Mouse (Mus musculus): ENCODE measurements around the gene Gpc5. TPM values are rescaled to one million over a fixed set of nuclear protein-coding genes. Genes with fewer than 3 reads are reported as not detected.

Gene Gpc5
- polyA plus RNA-seq, 1 experiment from 2014 or later, result 1.5 TPM

DNA sequence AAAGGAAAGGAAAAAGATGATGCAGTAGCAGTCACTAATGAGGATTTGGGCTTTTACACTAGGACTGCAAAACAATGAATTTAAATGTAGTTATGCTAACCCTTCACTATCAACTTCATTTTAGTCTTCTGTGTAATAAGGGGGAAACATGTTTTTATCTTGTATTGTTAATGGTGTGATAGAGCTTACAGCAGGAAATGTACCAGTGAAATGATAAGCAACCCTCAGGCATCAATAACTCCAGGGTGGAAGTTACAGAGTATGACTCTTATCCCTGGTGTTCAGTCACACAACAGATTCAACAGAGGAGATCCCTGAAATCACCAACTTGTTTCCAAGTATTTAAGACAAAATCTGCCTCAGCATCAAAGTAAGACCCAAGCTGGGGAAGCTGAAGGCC lies 1120.0 kb downstream of the Gpc5 start:
- Histone ChIP-seq H3K27ac (replicated peaks) (no peak overlapping the region), H3K9me3 (no peaks in the 10 kb centered on the region), H3K9ac (replicated peaks) (no peak overlapping the region), H3K27me3 (no peaks in the 10 kb centered on the region), H3K4me3 (no peak overlapping the region), H3K4me2 (replicated peaks) (no peak overlapping the region), H3K36me3 (no peaks in the 10 kb centered on the region), H3K4me1 (no peaks in the 10 kb centered on the region)
- no peak for ATAC-seq (ENCODE audit: low FRiP score, low read depth)

GRCm38 (mm10) chr14:116258126-116258525 lies 1166.1 kb downstream of the Gpc5 start:
- ATAC-seq (ENCODE audit: low FRiP score, low read depth), result no peak
- 100% methylated on average over 1 of the region's 1 CpGs for whole genome bisulfite sequencing
- no peaks in the 10 kb centered on the region for H3K9me3 ChIP-seq
- H3K4me3 ChIP-seq, result no peak overlapping the region
- no peak overlapping the region for H3K27ac ChIP-seq (replicated peaks)
- H3K27me3 ChIP-seq, result no peaks in the 10 kb centered on the region
- no peak overlapping the region for H3K9ac ChIP-seq (replicated peaks)
- H3K4me1 ChIP-seq, result no peaks in the 10 kb centered on the region
- no peaks in the 10 kb centered on the region for H3K36me3 ChIP-seq
- H3K4me2 ChIP-seq (replicated peaks), result no peak overlapping the region

GRCm38 (mm10) chr14:116308541-116308940 lies 1216.5 kb downstream of the Gpc5 start:
- ATAC-seq (ENCODE audit: low FRiP score, low read depth), result no peak
- Histone ChIP-seq H3K9me3 (no peaks in the 10 kb centered on the region), H3K27me3 (no peaks in the 10 kb centered on the region), H3K4me3 (no peak overlapping the region), H3K36me3 (no peaks in the 10 kb centered on the region), H3K27ac (replicated peaks) (no peak overlapping the region), H3K9ac (replicated peaks) (no peak overlapping the region), H3K4me1 (no peaks in the 10 kb centered on the region), H3K4me2 (replicated peaks) (no peak overlapping the region)
- 91% methylated on average over 2 of the region's 2 CpGs for WGBS

DNA sequence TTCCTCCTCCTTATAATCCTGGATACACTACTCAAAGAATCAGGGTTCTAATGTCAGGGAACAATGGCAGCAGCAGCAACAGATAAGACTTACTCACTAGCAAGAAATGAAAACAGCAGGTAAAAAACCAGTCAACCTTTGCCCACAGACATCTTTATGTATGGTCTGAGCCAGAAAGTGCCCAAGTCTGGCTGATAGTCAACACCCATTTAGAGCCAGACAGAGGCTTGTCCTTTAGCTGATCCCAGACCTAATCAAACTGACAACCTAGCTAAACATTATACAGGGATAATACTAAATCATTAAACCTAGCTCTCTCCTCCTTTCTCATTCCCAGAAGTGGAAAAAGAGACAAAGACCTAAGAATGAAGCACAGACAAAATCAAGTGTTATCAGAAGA lies 1225.5 kb downstream of the Gpc5 start:
- Histone ChIP-seq H3K27me3 (no peaks in the 10 kb centered on the region), H3K27ac (replicated peaks) (no peak overlapping the region), H3K4me2 (replicated peaks) (no peak overlapping the region), H3K9me3 (no peaks in the 10 kb centered on the region), H3K4me1 (no peaks in the 10 kb centered on the region), H3K9ac (replicated peaks) (no peak overlapping the region), H3K36me3 (no peaks in the 10 kb centered on the region), H3K4me3 (no peak overlapping the region)
- no peak for ATAC-seq (ENCODE audit: low FRiP score, low read depth)

GRCm38 (mm10) chr14:116336182-116336581 lies 1244.2 kb downstream of the Gpc5 start:
- no peak overlapping the region for H3K4me3 ChIP-seq
- 84% methylated on average over 4 of the region's 4 CpGs for WGBS
- no peaks in the 10 kb centered on the region for H3K9me3 ChIP-seq
- H3K4me1 ChIP-seq, result no peaks in the 10 kb centered on the region
- H3K36me3 ChIP-seq, result no peaks in the 10 kb centered on the region
- H3K4me2 ChIP-seq (replicated peaks), result no peak overlapping the region
- H3K27me3 ChIP-seq, result no peaks in the 10 kb centered on the region
- H3K27ac ChIP-seq (replicated peaks), result no peak overlapping the region
- H3K9ac ChIP-seq (replicated peaks), result no peak overlapping the region
- no peak for ATAC-seq (ENCODE audit: low FRiP score, low read depth)

DNA sequence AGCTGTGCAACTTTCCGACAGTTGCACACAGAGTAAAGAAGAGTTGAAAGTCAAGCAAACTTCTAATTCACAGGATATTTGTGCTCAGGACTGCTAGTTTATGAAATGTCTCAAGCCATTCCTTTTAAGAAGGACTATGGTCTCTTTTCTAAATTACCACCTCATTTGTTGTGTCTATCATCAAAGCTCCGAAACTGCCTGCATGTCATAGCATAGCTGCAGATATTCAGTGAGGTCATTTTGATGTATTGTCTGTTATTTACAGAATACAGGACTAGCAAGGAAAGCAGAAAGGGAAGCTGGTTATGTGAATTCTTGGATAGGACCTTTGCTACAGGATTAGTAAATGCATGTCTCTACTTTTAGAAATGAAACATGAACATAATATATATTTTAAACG lies 1246.4 kb downstream of the Gpc5 start:
- Histone ChIP-seq H3K36me3 (no peaks in the 10 kb centered on the region), H3K27ac (replicated peaks) (no peak overlapping the region), H3K4me2 (replicated peaks) (no peak overlapping the region), H3K4me3 (no peak overlapping the region), H3K9me3 (no peaks in the 10 kb centered on the region), H3K9ac (replicated peaks) (no peak overlapping the region), H3K27me3 (no peaks in the 10 kb centered on the region), H3K4me1 (no peaks in the 10 kb centered on the region)
- WGBS, result 85% methylated on average over 3 of the region's 3 CpGs
- no peak for ATAC-seq (ENCODE audit: low FRiP score, low read depth)

- no peak overlapping the region for H3K4me2 ChIP-seq (replicated peaks)
- no peaks in the 10 kb centered on the region for H3K27me3 ChIP-seq
- H3K4me3 ChIP-seq, result no peak overlapping the region
- no peak for ATAC-seq (ENCODE audit: low FRiP score, low read depth)
- H3K36me3 ChIP-seq, result no peaks in the 10 kb centered on the region
- H3K4me1 ChIP-seq, result no peaks in the 10 kb centered on the region
- no peak overlapping the region for H3K27ac ChIP-seq (replicated peaks)
- H3K9me3 ChIP-seq, result no peaks in the 10 kb centered on the region
- WGBS, result 78% methylated on average over 3 of the region's 3 CpGs
- H3K9ac ChIP-seq (replicated peaks), result no peak overlapping the region
Observed at GRCm38 (mm10) chr14:116348560-116348959, 1256.5 kb downstream of the Gpc5 start.

- Histone ChIP-seq H3K27ac (replicated peaks) (no peak overlapping the region), H3K27me3 (no peaks in the 10 kb centered on the region), H3K4me3 (no peak overlapping the region), H3K9ac (replicated peaks) (no peak overlapping the region), H3K4me2 (replicated peaks) (no peak overlapping the region), H3K9me3 (no peaks in the 10 kb centered on the region), H3K36me3 (no peaks in the 10 kb centered on the region), H3K4me1 (no peaks in the 10 kb centered on the region)
- no peak for ATAC-seq (ENCODE audit: low FRiP score, low read depth)
- WGBS, result 82% methylated on average over 2 of the region's 2 CpGs
Observed at GRCm38 (mm10) chr14:116384602-116385001, 1292.6 kb downstream of the Gpc5 start.

DNA sequence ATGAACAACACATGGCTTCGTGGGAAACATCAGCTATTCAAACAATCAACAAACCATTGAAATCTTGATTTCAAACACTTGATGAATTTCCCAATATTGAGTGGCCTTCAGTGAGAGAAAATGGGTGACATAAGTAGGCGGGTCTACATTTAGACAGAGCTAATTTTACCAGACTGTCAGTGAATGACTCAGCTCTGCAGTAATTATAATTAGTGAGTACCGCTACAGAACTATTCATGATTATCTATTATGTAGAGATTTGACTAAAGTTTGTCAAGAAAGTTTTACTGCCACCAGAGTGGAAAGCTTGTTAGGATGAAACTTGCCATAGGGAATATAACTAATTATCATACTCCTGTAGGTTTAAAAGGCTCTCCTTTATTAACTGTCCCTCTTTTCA lies 1323.5 kb downstream of the Gpc5 start:
- no peak overlapping the region for H3K27ac ChIP-seq (replicated peaks)
- H3K9ac ChIP-seq (replicated peaks), result no peak overlapping the region
- ATAC-seq (ENCODE audit: low FRiP score, low read depth), result no peak
- H3K36me3 ChIP-seq, result no peaks in the 10 kb centered on the region
- no peak overlapping the region for H3K4me2 ChIP-seq (replicated peaks)
- H3K27me3 ChIP-seq, result no peaks in the 10 kb centered on the region
- 84% methylated on average over 3 of the region's 3 CpGs for WGBS
- H3K4me3 ChIP-seq, result no peak overlapping the region
- H3K4me1 ChIP-seq, result no peaks in the 10 kb centered on the region
- no peaks in the 10 kb centered on the region for H3K9me3 ChIP-seq

GRCm38 (mm10) chr14:116448219-116448618 lies 1356.2 kb downstream of the Gpc5 start:
- H3K27ac ChIP-seq (replicated peaks), result no peak overlapping the region
- ATAC-seq (ENCODE audit: low FRiP score, low read depth), result no peak
- H3K4me3 ChIP-seq, result no peak overlapping the region
- WGBS, result 62% methylated on average over 4 of the region's 4 CpGs
- H3K4me1 ChIP-seq, result no peaks in the 10 kb centered on the region
- no peak overlapping the region for H3K4me2 ChIP-seq (replicated peaks)
- H3K9me3 ChIP-seq, result no peaks in the 10 kb centered on the region
- no peaks in the 10 kb centered on the region for H3K36me3 ChIP-seq
- no peaks in the 10 kb centered on the region for H3K27me3 ChIP-seq
- no peak overlapping the region for H3K9ac ChIP-seq (replicated peaks)

DNA sequence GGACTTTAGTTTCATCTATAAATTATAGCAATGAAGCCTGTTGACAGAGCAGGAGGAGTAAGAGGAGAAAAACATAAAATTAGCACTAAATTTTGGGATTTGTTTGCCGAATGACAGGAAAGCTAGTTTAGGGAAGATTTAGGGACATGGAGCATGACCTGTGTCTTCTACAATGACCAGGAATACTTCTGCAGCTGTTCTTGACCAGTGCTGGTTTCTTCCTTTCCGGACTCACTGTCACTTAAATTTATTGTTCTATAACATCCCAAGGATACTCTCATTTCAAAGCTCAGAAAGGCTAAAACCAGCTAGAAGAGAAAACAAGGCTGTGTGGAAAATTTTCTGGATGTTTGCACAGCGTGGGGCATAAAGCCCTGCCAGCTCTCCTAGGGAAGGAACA lies 1361.3 kb downstream of the Gpc5 start:
- Histone ChIP-seq H3K27ac (replicated peaks) (no peak overlapping the region), H3K9me3 (no peaks in the 10 kb centered on the region), H3K4me3 (no peak overlapping the region), H3K4me2 (replicated peaks) (no peak overlapping the region), H3K9ac (replicated peaks) (no peak overlapping the region), H3K4me1 (no peaks in the 10 kb centered on the region), H3K36me3 (no peaks in the 10 kb centered on the region), H3K27me3 (no peaks in the 10 kb centered on the region)
- ATAC-seq (ENCODE audit: low FRiP score, low read depth), result no peak
- 81% methylated on average over 3 of the region's 3 CpGs for WGBS

- Histone ChIP-seq H3K27ac (replicated peaks) (no peak overlapping the region), H3K9ac (replicated peaks) (no peak overlapping the region), H3K9me3 (no peaks in the 10 kb centered on the region), H3K36me3 (no peaks in the 10 kb centered on the region), H3K4me3 (no peak overlapping the region), H3K27me3 (no peaks in the 10 kb centered on the region), H3K4me1 (no peaks in the 10 kb centered on the region), H3K4me2 (replicated peaks) (no peak overlapping the region)
- 68% methylated on average over 4 of the region's 4 CpGs for WGBS
- ATAC-seq (ENCODE audit: low FRiP score, low read depth), result no peak
Observed at GRCm38 (mm10) chr14:116456211-116456610, 1364.2 kb downstream of the Gpc5 start.

GRCm38 (mm10) chr14:116473378-116474179 lies 1381.6 kb downstream of the Gpc5 start:
- H3K4me1 ChIP-seq, result no peaks in the 10 kb centered on the region
- no peaks in the 10 kb centered on the region for H3K36me3 ChIP-seq
- no peak overlapping the region for H3K4me2 ChIP-seq (replicated peaks)
- no peak overlapping the region for H3K4me3 ChIP-seq
- H3K27ac ChIP-seq (replicated peaks), result no peak overlapping the region
- 90% methylated on average over 8 of the region's 8 CpGs for WGBS
- ATAC-seq (ENCODE audit: low FRiP score, low read depth), result no peak
- H3K27me3 ChIP-seq, result no peaks in the 10 kb centered on the region
- H3K9me3 ChIP-seq, result no peaks in the 10 kb centered on the region
- H3K9ac ChIP-seq (replicated peaks), result no peak overlapping the region
